Mouse (Mus musculus) spleen, adult 2 months (tissue): ENCODE results near the gene Slc16a11. TPM values are rescaled to one million over a fixed set of nuclear protein-coding genes. Genes with fewer than 3 reads are reported as not detected.
A peak's percentile ranks its signal among the peaks of the same experiment; 100 is the strongest.

Experiments used
- DNase-seq, 2 experiments: peaks; one replicate each; pipeline versions ENCODE4 v3.0.0 to v3.0.0-alpha.2; 2012 to 2021; ENCODE audit warnings: low spot score in 2 of 2, low read depth in 1 of 2
- H3K27ac ChIP-seq: fragments of 200-500 bp; 2 replicates; pipeline ENCODE4 v1.5.1; 2012; ENCODE audit warnings: low read length, inconsistent platforms; ENCODE audit not compliant: insufficient read depth
- H3K27me3 ChIP-seq: fragments of 200-500 bp; 2 replicates; pipeline ENCODE4 v1.6.1; 2012; ENCODE audit warnings: mild to moderate bottlenecking, moderate library complexity, low read length, inconsistent platforms; ENCODE audit not compliant: control insufficient read depth, insufficient read depth
- H3K36me3 ChIP-seq: fragments of 200-500 bp; 2 replicates; pipeline ENCODE4 v1.6.1; 2012; ENCODE audit warnings: mild to moderate bottlenecking, low read length, inconsistent platforms; ENCODE audit not compliant: control insufficient read depth, insufficient read depth
- H3K4me1 ChIP-seq: fragments of 200-500 bp; 2 replicates; pipeline ENCODE4 v1.6.1; 2011; ENCODE audit warnings: inconsistent platforms; ENCODE audit not compliant: control insufficient read depth, insufficient read depth, insufficient read length
- H3K4me3 ChIP-seq: fragments of 200-500 bp; 2 replicates; pipeline ENCODE4 v1.5.1; 2011; ENCODE audit warnings: mild to moderate bottlenecking, inconsistent platforms; ENCODE audit not compliant: insufficient read depth, insufficient read length; ENCODE audit errors: extremely low read depth
- CTCF ChIP-seq: fragments of 200-500 bp; IDR thresholded peaks from 2 replicates; pipeline ENCODE4 v1.5.1; 2011; ENCODE audit warnings: mild to moderate bottlenecking, inconsistent platforms; ENCODE audit not compliant: insufficient read depth, insufficient read length, insufficient replicate concordance; ENCODE audit errors: extremely low read depth
- POLR2A ChIP-seq: fragments of 200-500 bp; IDR thresholded peaks from 2 replicates; pipeline ENCODE4 v1.6.1; 2011; ENCODE audit warnings: low read depth, low read length, inconsistent platforms
- WGBS: fragments of 180-500 bp; shearing (Covaris S2); methylation state at CpG from one replicate; pipeline ENCODE4 v1.1.7; 2018; 5-methylcytosine and 5-hydroxymethylcytosine counted together
- polyA plus RNA-seq: library from polyadenylated mRNA; depleted of rRNA; stranded (reverse); fragments of >200 nt; gene quantifications from 2 replicates; pipeline ENCODE4 v1.2.3, GENCODE M21; 2012

Slc16a11 gene
- polyA plus RNA-seq, 1 experiment = 0.32 TPM

- DNase-seq = no peak
- H3K36me3 ChIP-seq = no peaks in the 10 kb centered on the region
- no peak overlapping the region for H3K27ac ChIP-seq
- no peak overlapping the region for H3K4me3 ChIP-seq
- WGBS = 67% methylated on average over 5 of the region's 5 CpGs
- no peaks in the 10 kb centered on the region for H3K4me1 ChIP-seq
- TF ChIP-seq POLR2A (no peak), CTCF (no peak)
- H3K27me3 ChIP-seq = no peaks in the 10 kb centered on the region
Measured at GRCm38 (mm10) chr11:70172298-70172697, 40.3 kb upstream of the Slc16a11 start.

- Histone ChIP-seq H3K4me1 (no peaks in the 10 kb centered on the region), H3K27ac (no peak overlapping the region), H3K36me3 (no peaks in the 10 kb centered on the region), H3K27me3 (no peaks in the 10 kb centered on the region), H3K4me3 (no peak overlapping the region)
- 85% methylated on average over 4 of the region's 4 CpGs for WGBS
- no peak for TF ChIP-seq POLR2A
- no peak for TF ChIP-seq CTCF
- DNase-seq = no peak
Measured at GRCm38 (mm10) chr11:70174491-70174890, 38.1 kb upstream of the Slc16a11 start.

GRCm38 (mm10) chr11:70177647-70178046 lies 34.9 kb upstream of the Slc16a11 start:
- Histone ChIP-seq H3K4me3 (no peak overlapping the region), H3K36me3 (no peaks in the 10 kb centered on the region), H3K27me3 (no peaks in the 10 kb centered on the region), H3K4me1 (no peaks in the 10 kb centered on the region), H3K27ac (no peak overlapping the region)
- no peak for TF ChIP-seq POLR2A
- TF ChIP-seq CTCF = peak; percentile 2; the same call in 1 of the 2 replicates
- no peak for DNase-seq
- WGBS = 79% methylated on average over 8 of the region's 8 CpGs

- H3K36me3 ChIP-seq = no peaks in the 10 kb centered on the region
- TF ChIP-seq POLR2A (no peak), CTCF (no peak)
- no peaks in the 10 kb centered on the region for H3K4me1 ChIP-seq
- H3K4me3 ChIP-seq = no peak overlapping the region
- 88% methylated on average over 11 of the region's 11 CpGs for WGBS
- no peak overlapping the region for H3K27ac ChIP-seq
- DNase-seq = no peak
- H3K27me3 ChIP-seq = no peaks in the 10 kb centered on the region
Measured at GRCm38 (mm10) chr11:70178311-70178710, 34.2 kb upstream of the Slc16a11 start.

DNA sequence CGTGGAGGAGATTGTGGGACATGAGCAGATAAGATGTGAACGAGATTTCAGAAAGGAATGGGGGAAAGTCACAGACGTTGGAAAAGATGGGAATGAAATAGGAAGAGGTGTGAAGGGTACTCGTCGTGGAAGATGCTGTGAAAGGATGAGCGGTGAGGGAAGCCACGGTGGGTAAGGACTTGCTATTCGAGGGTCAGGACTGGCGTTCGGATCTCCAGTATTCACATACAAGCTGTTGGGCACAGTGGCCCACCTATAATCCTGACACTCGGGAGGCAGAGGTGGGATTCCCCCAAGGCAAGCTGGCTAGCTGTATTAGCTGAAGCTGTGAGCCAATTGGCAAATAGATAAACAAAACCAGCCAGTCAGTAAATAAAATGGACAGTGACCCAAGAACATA lies 33.8 kb upstream of the Slc16a11 start:
- no peak overlapping the region for H3K27ac ChIP-seq
- no peaks in the 10 kb centered on the region for H3K27me3 ChIP-seq
- no peak for DNase-seq
- no peaks in the 10 kb centered on the region for H3K36me3 ChIP-seq
- WGBS = 86% methylated on average over 11 of the region's 11 CpGs
- no peak overlapping the region for H3K4me3 ChIP-seq
- no peaks in the 10 kb centered on the region for H3K4me1 ChIP-seq
- TF ChIP-seq CTCF (no peak), POLR2A (no peak)

GRCm38 (mm10) chr11:70179401-70179800 lies 33.2 kb upstream of the Slc16a11 start:
- Histone ChIP-seq H3K36me3 (no peaks in the 10 kb centered on the region), H3K4me1 (no peaks in the 10 kb centered on the region), H3K27me3 (no peaks in the 10 kb centered on the region), H3K4me3 (no peak overlapping the region), H3K27ac (no peak overlapping the region)
- no peak for DNase-seq
- no peak for TF ChIP-seq CTCF
- no peak for TF ChIP-seq POLR2A
- WGBS = 33% methylated on average over 14 of the region's 14 CpGs

- no peaks in the 10 kb centered on the region for H3K4me1 ChIP-seq
- WGBS = 90% methylated on average over 4 of the region's 4 CpGs
- H3K36me3 ChIP-seq = no peaks in the 10 kb centered on the region
- DNase-seq = no peak
- TF ChIP-seq POLR2A (no peak), CTCF (no peak)
- no peak overlapping the region for H3K4me3 ChIP-seq
- H3K27ac ChIP-seq = no peak overlapping the region
- H3K27me3 ChIP-seq = no peaks in the 10 kb centered on the region
Measured at GRCm38 (mm10) chr11:70180496-70180895, 32.1 kb upstream of the Slc16a11 start.
